Mouse (Mus musculus): ENCODE measurements around the gene Cggbp1. TPM values are rescaled to one million over a fixed set of nuclear protein-coding genes. Genes with fewer than 3 reads are reported as not detected.
A peak's percentile ranks its signal among the peaks of the same experiment; 100 is the strongest.

Cggbp1 gene
- polyA plus RNA-seq, 1 experiment from 2014 or later = 64.2 TPM

GRCm38 (mm10) chr16:64835996-64836545, 15.7 kb upstream of the Cggbp1 start:
- ATAC-seq (replicated peaks; ENCODE audit: low FRiP score, low read depth) = no peak
- no peaks in the 10 kb centered on the region for H3K36me3 ChIP-seq (ENCODE audit: insufficient read depth, low read length)
- no peaks in the 10 kb centered on the region for H3K9me3 ChIP-seq (replicated peaks; ENCODE audit: low read length)
- no peaks in the 10 kb centered on the region for H3K4me1 ChIP-seq (replicated peaks; ENCODE audit: insufficient read depth, low read length)
- H3K27ac ChIP-seq = no peak overlapping the region
- DNase-seq (ENCODE audit: low spot score) = no peak
- H3K27me3 ChIP-seq (ENCODE audit: insufficient read depth, low read length) = no peaks in the 10 kb centered on the region
- TF ChIP-seq CTCF (IDR thresholded peaks at IDR 0.05; ENCODE audit: low read depth) = no peak
- 78% methylated on average over 1 of the region's 1 CpGs for WGBS
- no peak overlapping the region for H3K4me3 ChIP-seq (replicated peaks; ENCODE audit: low read depth, low read length)
- no peak overlapping the region for H3K4me2 ChIP-seq (ENCODE audit: low read length)
- no peak overlapping the region for H3K9ac ChIP-seq (ENCODE audit: low read depth, low read length)

DNA sequence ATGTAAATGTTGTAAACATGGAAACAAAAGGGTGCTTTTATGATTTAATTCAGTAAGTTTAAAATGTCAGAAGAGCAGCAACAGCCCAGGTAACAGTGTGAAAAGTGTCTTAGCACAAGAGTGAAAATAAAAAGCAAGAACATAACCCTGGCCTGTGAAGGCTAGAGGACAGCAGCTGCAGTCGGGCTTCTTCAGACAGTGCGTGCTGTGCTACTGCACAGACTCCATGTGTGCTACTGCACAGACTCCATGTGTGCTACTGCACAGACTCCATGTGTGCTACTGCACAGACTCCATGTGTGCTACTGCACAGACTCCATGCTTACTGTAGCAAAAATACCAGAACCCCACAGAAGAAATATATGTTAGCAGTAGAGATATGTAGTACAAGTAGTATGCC, 15.1 kb upstream of the Cggbp1 start:
- Histone ChIP-seq H3K4me2 (ENCODE audit: low read length) (no peak overlapping the region), H3K4me1 (replicated peaks; ENCODE audit: insufficient read depth, low read length) (no peaks in the 10 kb centered on the region), H3K36me3 (ENCODE audit: insufficient read depth, low read length) (no peaks in the 10 kb centered on the region), H3K9me3 (replicated peaks; ENCODE audit: low read length) (no peaks in the 10 kb centered on the region), H3K4me3 (replicated peaks; ENCODE audit: low read depth, low read length) (no peak overlapping the region), H3K27ac (no peak overlapping the region), H3K27me3 (ENCODE audit: insufficient read depth, low read length) (no peaks in the 10 kb centered on the region), H3K9ac (ENCODE audit: low read depth, low read length) (no peak overlapping the region)
- DNase-seq (ENCODE audit: low spot score) (no peak), ATAC-seq (replicated peaks; ENCODE audit: low FRiP score, low read depth) (no peak)
- no peak for TF ChIP-seq CTCF (IDR thresholded peaks at IDR 0.05; ENCODE audit: low read depth)
- 82% methylated on average over 2 of the region's 2 CpGs for WGBS

DNA sequence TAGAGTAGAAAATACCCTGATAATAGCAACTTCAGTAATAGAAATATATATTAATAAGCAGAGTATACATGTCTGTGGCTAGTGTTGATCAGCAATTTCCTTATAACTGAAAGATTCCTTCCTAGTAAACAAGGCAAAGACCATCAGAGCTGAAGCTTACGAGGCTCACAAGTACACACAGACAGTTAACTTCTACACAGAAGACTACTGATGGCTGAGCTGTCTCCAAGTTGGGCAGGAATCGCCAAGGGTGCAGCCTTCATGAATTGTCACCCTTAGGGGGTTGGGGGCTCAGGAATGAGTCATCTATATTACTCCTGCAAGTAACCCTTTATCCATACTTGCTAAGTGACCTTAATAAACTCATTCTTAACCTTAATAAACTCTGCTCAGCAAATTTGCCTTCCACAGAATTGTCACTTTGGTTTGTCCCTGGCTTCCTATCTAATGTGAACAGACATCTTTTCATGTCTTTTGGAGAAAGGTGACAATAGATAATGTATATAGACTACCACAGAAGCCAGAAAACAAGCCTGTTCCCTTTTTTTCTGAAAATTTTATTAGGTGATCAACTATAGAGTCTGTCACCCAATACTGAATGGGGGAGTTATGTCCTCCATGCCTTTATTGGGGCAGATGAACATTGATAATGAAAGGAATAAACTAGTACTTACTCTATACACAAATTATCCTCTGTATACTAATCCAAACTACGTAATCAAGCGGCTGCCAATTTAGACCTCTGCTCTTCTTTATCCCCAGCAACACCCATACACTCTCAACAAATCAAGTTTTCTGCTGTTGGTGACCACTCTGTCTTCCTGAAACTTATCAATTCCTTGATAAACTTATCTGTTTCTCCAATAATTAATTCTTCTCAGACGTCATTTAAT, 10.1 kb upstream of the Cggbp1 start:
- Histone ChIP-seq H3K9me3 (replicated peaks; ENCODE audit: low read length) (no peaks in the 10 kb centered on the region), H3K4me3 (replicated peaks; ENCODE audit: low read depth, low read length) (no peak overlapping the region), H3K27me3 (ENCODE audit: insufficient read depth, low read length) (no peaks in the 10 kb centered on the region), H3K36me3 (ENCODE audit: insufficient read depth, low read length) (no peaks in the 10 kb centered on the region), H3K27ac (no peak overlapping the region), H3K4me1 (replicated peaks; ENCODE audit: insufficient read depth, low read length) (no peaks in the 10 kb centered on the region), H3K4me2 (ENCODE audit: low read length) (no peak overlapping the region), H3K9ac (ENCODE audit: low read depth, low read length) (no peak overlapping the region)
- TF ChIP-seq CTCF (IDR thresholded peaks at IDR 0.05; ENCODE audit: low read depth) = no peak
- ATAC-seq (replicated peaks; ENCODE audit: low FRiP score, low read depth) (no peak), DNase-seq (ENCODE audit: low spot score) (no peak)
- 89% methylated on average over 5 of the region's 5 CpGs for WGBS

GRCm38 (mm10) chr16:64842374-64842729, 9.4 kb upstream of the Cggbp1 start:
- no peaks in the 10 kb centered on the region for H3K27me3 ChIP-seq (ENCODE audit: insufficient read depth, low read length)
- no peak overlapping the region for H3K27ac ChIP-seq
- 97% methylated on average over 3 of the region's 3 CpGs for WGBS
- H3K4me2 ChIP-seq (ENCODE audit: low read length) = no peak overlapping the region
- no peak overlapping the region for H3K4me3 ChIP-seq (replicated peaks; ENCODE audit: low read depth, low read length)
- no peaks in the 10 kb centered on the region for H3K9me3 ChIP-seq (replicated peaks; ENCODE audit: low read length)
- peak; percentile 27; the same call in 1 of the 2 replicates for TF ChIP-seq CTCF (IDR thresholded peaks at IDR 0.05; ENCODE audit: low read depth)
- no peaks in the 10 kb centered on the region for H3K36me3 ChIP-seq (ENCODE audit: insufficient read depth, low read length)
- no peak overlapping the region for H3K9ac ChIP-seq (ENCODE audit: low read depth, low read length)
- DNase-seq (ENCODE audit: low spot score) (no peak), ATAC-seq (replicated peaks; ENCODE audit: low FRiP score, low read depth) (no peak)
- no peaks in the 10 kb centered on the region for H3K4me1 ChIP-seq (replicated peaks; ENCODE audit: insufficient read depth, low read length)

DNA sequence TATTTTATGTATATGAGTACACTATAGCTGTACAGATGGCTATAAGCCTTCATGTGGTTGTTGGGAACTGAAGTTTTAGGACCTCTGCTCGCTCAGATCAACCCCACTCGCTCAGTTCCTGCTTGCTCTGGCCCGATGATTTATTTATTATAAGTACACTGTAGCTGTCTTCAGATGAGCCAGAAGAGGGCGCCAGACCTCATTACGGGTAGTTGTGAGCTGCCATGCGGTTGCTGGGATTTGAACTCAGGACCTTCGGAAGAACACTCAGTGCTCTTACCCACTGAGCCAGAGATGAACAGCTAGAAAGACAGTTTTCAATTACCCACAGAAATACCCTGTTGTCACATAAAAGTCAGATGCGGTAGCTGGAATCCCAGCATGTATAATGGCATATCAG, 5.8 kb upstream of the Cggbp1 start:
- no peaks in the 10 kb centered on the region for H3K27me3 ChIP-seq (ENCODE audit: insufficient read depth, low read length)
- ATAC-seq (replicated peaks; ENCODE audit: low FRiP score, low read depth) (no peak), DNase-seq (ENCODE audit: low spot score) (no peak)
- no peak overlapping the region for H3K27ac ChIP-seq
- peak; percentile 48 for TF ChIP-seq CTCF (IDR thresholded peaks at IDR 0.05; ENCODE audit: low read depth)
- no peak overlapping the region for H3K4me2 ChIP-seq (ENCODE audit: low read length)
- H3K36me3 ChIP-seq (ENCODE audit: insufficient read depth, low read length) = no peaks in the 10 kb centered on the region
- no peak overlapping the region for H3K9ac ChIP-seq (ENCODE audit: low read depth, low read length)
- no peaks in the 10 kb centered on the region for H3K9me3 ChIP-seq (replicated peaks; ENCODE audit: low read length)
- WGBS = 88% methylated on average over 8 of the region's 8 CpGs
- H3K4me3 ChIP-seq (replicated peaks; ENCODE audit: low read depth, low read length) = no peak overlapping the region
- no peaks in the 10 kb centered on the region for H3K4me1 ChIP-seq (replicated peaks; ENCODE audit: insufficient read depth, low read length)

- TF ChIP-seq CTCF (IDR thresholded peaks at IDR 0.05; ENCODE audit: low read depth) = no peak
- DNase-seq (ENCODE audit: low spot score) (peak; percentile 32), ATAC-seq (replicated peaks; ENCODE audit: low FRiP score, low read depth) (no peak)
- Histone ChIP-seq H3K9ac (ENCODE audit: low read depth, low read length) (peak overlapping the region; percentile 86), H3K27me3 (ENCODE audit: insufficient read depth, low read length) (no peaks in the 10 kb centered on the region), H3K4me1 (replicated peaks; ENCODE audit: insufficient read depth, low read length) (peaks cover 6% of the 10 kb centered on the region; the same call in 1 of the 2 replicates), H3K36me3 (ENCODE audit: insufficient read depth, low read length) (peaks cover 5% of the 10 kb centered on the region; the same call in 1 of the 2 replicates), H3K4me3 (replicated peaks; ENCODE audit: low read depth, low read length) (peak overlapping the region; percentile 87), H3K4me2 (ENCODE audit: low read length) (peak overlapping the region; percentile 94), H3K9me3 (replicated peaks; ENCODE audit: low read length) (no peaks in the 10 kb centered on the region), H3K27ac (peak overlapping the region; percentile 91; the same call in 1 of the 2 replicates)
- 2% methylated on average over 16 of the region's 16 CpGs for WGBS
Observed at GRCm38 (mm10) chr16:64850287-64851084, 1.3 kb upstream of the Cggbp1 start.
